Mouse (Mus musculus) forebrain, postnatal 0 days (tissue): ENCODE data around the gene Gng7. TPM values are rescaled to one million over a fixed set of nuclear protein-coding genes. Genes with fewer than 3 reads are reported as not detected.

Experiments used
- ATAC-seq: fragments of 200-750 bp; cut with Nextera tagmentation; 2 replicates; pipeline ENCODE4 v1.8.0; 2017; ENCODE audit warnings: mild to moderate bottlenecking, moderate library complexity
- DNase-seq: peaks from one replicate; pipeline ENCODE4 v3.0.0-alpha.2; 2015
- H3K27ac ChIP-seq: fragments of 300-500 bp; sonication (generic); 2 replicates; pipeline ENCODE4 v1.5.1; 2014; ENCODE audit warnings: low read depth, mild to moderate bottlenecking, antibody characterized with exemption, low read length, moderate library complexity, mixed read lengths
- H3K27me3 ChIP-seq: fragments of 300-500 bp; sonication (generic); 2 replicates; pipeline ENCODE4 v1.6.1; 2014; ENCODE audit warnings: mild to moderate bottlenecking, low read length, mixed read lengths; ENCODE audit not compliant: insufficient read depth
- H3K36me3 ChIP-seq: fragments of 300-500 bp; sonication (generic); 2 replicates; pipeline ENCODE4 v1.6.1; 2014; ENCODE audit warnings: mild to moderate bottlenecking, moderate library complexity; ENCODE audit not compliant: insufficient read depth
- H3K4me1 ChIP-seq: fragments of 300-500 bp; sonication (generic); 2 replicates; pipeline ENCODE4 v1.6.1; 2014; ENCODE audit warnings: antibody characterized with exemption; ENCODE audit not compliant: insufficient read depth
- H3K4me2 ChIP-seq: fragments of 300-500 bp; sonication (generic); 2 replicates; pipeline ENCODE4 v1.6.1; 2014; ENCODE audit warnings: low read depth, mild to moderate bottlenecking, moderate library complexity
- H3K4me3 ChIP-seq: fragments of 300-500 bp; sonication (generic); 2 replicates; pipeline ENCODE4 v1.5.1; 2014; ENCODE audit warnings: low read depth, low read length, mixed read lengths
- H3K9ac ChIP-seq: fragments of 300-500 bp; sonication (generic); 2 replicates; pipeline ENCODE4 v1.6.1; 2014; ENCODE audit warnings: mild to moderate bottlenecking
- H3K9me3 ChIP-seq: fragments of 300-500 bp; sonication (generic); 2 replicates; pipeline ENCODE4 v1.6.1; 2016; ENCODE audit warnings: low read length
- CTCF ChIP-seq: sonication (generic); IDR thresholded peaks from 2 replicates; pipeline ENCODE4 v1.5.1; 2016; ENCODE audit warnings: antibody characterized with exemption, control low read depth, low read depth
- WGBS: fragments of 180-500 bp; shearing (Covaris S2); extraction: QIAGEN DNeasy Blood & Tissue Kit; methylation state at CpG from one replicate; pipeline ENCODE4 v1.1.7; 2014; 5-methylcytosine and 5-hydroxymethylcytosine counted together
- polyA plus RNA-seq: library from polyadenylated mRNA; unstranded; fragments of >200 nt; fragmentation: Nextera tagmentation; extraction: Ambion mirVana; gene quantifications from 2 replicates; pipeline ENCODE4 v1.2.1, GENCODE M21; 2015
- total RNA-seq: library from RNA; depleted of rRNA; stranded (reverse); fragments of >200 nt; gene quantifications from 2 replicates; pipeline ENCODE4 v1.2.3, GENCODE M21; 2014

Gene Gng7
- total and polyA plus RNA-seq, 2 experiments from 2014 or later, result 64.5 to 85.7 TPM

GRCm38 (mm10) chr10:80973722-80974121 lies 41.0 kb downstream of the Gng7 start:
- Histone ChIP-seq H3K36me3 (no peaks in the 10 kb centered on the region), H3K4me3 (no peak overlapping the region), H3K9ac (no peak overlapping the region), H3K4me1 (peaks cover 4% of the 10 kb centered on the region; the same call in 1 of the 2 replicates), H3K27ac (no peak overlapping the region), H3K9me3 (no peaks in the 10 kb centered on the region), H3K27me3 (no peaks in the 10 kb centered on the region), H3K4me2 (no peak overlapping the region)
- ATAC-seq (no peak), DNase-seq (no peak)
- WGBS, result 81% methylated on average over 1 of the region's 1 CpGs
- no peak for TF ChIP-seq CTCF

- H3K4me1 ChIP-seq, result peaks cover 4% of the 10 kb centered on the region; the same call in 1 of the 2 replicates
- no peak for TF ChIP-seq CTCF
- no peak overlapping the region for H3K4me3 ChIP-seq
- WGBS, result 44% methylated on average over 11 of the region's 11 CpGs
- no peak overlapping the region for H3K9ac ChIP-seq
- DNase-seq (no peak), ATAC-seq (no peak)
- H3K36me3 ChIP-seq, result no peaks in the 10 kb centered on the region
- H3K27me3 ChIP-seq, result no peaks in the 10 kb centered on the region
- no peak overlapping the region for H3K4me2 ChIP-seq
- H3K9me3 ChIP-seq, result no peaks in the 10 kb centered on the region
- H3K27ac ChIP-seq, result no peak overlapping the region
Measured at GRCm38 (mm10) chr10:80972071-80972987, 42.4 kb downstream of the Gng7 start.

- Histone ChIP-seq H3K36me3 (no peaks in the 10 kb centered on the region), H3K9me3 (no peaks in the 10 kb centered on the region), H3K27ac (no peak overlapping the region), H3K4me1 (peaks cover 4% of the 10 kb centered on the region; the same call in 1 of the 2 replicates), H3K4me2 (no peak overlapping the region), H3K4me3 (no peak overlapping the region), H3K27me3 (no peaks in the 10 kb centered on the region), H3K9ac (no peak overlapping the region)
- no peak for TF ChIP-seq CTCF
- no peak for DNase-seq
- no peak for ATAC-seq
- 83% methylated on average over 15 of the region's 15 CpGs for WGBS
Measured at GRCm38 (mm10) chr10:80971533-80971932, 43.2 kb downstream of the Gng7 start.

- Histone ChIP-seq H3K4me3 (no peak overlapping the region), H3K9me3 (no peaks in the 10 kb centered on the region), H3K27ac (no peak overlapping the region), H3K9ac (no peak overlapping the region), H3K36me3 (no peaks in the 10 kb centered on the region), H3K27me3 (no peaks in the 10 kb centered on the region), H3K4me2 (no peak overlapping the region), H3K4me1 (peaks cover 4% of the 10 kb centered on the region; the same call in 1 of the 2 replicates)
- DNase-seq (no peak), ATAC-seq (no peak)
- no peak for TF ChIP-seq CTCF
- WGBS, result 86% methylated on average over 8 of the region's 8 CpGs
Measured at GRCm38 (mm10) chr10:80970159-80970558, 44.6 kb downstream of the Gng7 start.

- H3K4me3 ChIP-seq, result no peak overlapping the region
- 79% methylated on average over 3 of the region's 3 CpGs for WGBS
Measured at GRCm38 (mm10) chr10:80969298-80969697, 45.4 kb downstream of the Gng7 start.

GRCm38 (mm10) chr10:80968106-80968505 lies 46.6 kb downstream of the Gng7 start:
- DNase-seq (no peak), ATAC-seq (no peak)
- no peak overlapping the region for H3K27ac ChIP-seq
- H3K9ac ChIP-seq, result no peak overlapping the region
- no peak overlapping the region for H3K4me3 ChIP-seq
- 84% methylated on average over 4 of the region's 4 CpGs for WGBS
- H3K36me3 ChIP-seq, result no peaks in the 10 kb centered on the region
- H3K4me1 ChIP-seq, result peaks cover 4% of the 10 kb centered on the region; the same call in 1 of the 2 replicates
- H3K9me3 ChIP-seq, result no peaks in the 10 kb centered on the region
- no peaks in the 10 kb centered on the region for H3K27me3 ChIP-seq
- TF ChIP-seq CTCF, result no peak
- no peak overlapping the region for H3K4me2 ChIP-seq

More at GRCm38 (mm10) chr10:80969298-80969697, 45.4 kb downstream of the Gng7 start:
- Histone ChIP-seq H3K27me3 (no peaks in the 10 kb centered on the region), H3K36me3 (no peaks in the 10 kb centered on the region), H3K9ac (no peak overlapping the region), H3K9me3 (no peaks in the 10 kb centered on the region), H3K4me1 (peaks cover 4% of the 10 kb centered on the region; the same call in 1 of the 2 replicates), H3K27ac (no peak overlapping the region), H3K4me2 (no peak overlapping the region)
- no peak for TF ChIP-seq CTCF
- ATAC-seq, result no peak
- no peak for DNase-seq

GRCm38 (mm10) chr10:80967101-80967656 lies 47.6 kb downstream of the Gng7 start:
- no peaks in the 10 kb centered on the region for H3K9me3 ChIP-seq
- H3K4me1 ChIP-seq, result no peaks in the 10 kb centered on the region
- ATAC-seq (no peak), DNase-seq (peak; percentile 35)
- no peak overlapping the region for H3K9ac ChIP-seq
- no peak overlapping the region for H3K27ac ChIP-seq
- no peak overlapping the region for H3K4me3 ChIP-seq
- H3K27me3 ChIP-seq, result no peaks in the 10 kb centered on the region
- 57% methylated on average over 3 of the region's 3 CpGs for WGBS
- no peaks in the 10 kb centered on the region for H3K36me3 ChIP-seq
- no peak overlapping the region for H3K4me2 ChIP-seq
- TF ChIP-seq CTCF, result no peak
